Mouse (Mus musculus) skeletal muscle tissue, adult 2 months (tissue): ENCODE data around the gene Sec61a1.

Source experiments
- DNase-seq: peaks from one replicate; pipeline ENCODE4 v3.0.0-alpha.2; 2012; ENCODE audit warnings: low read depth, low spot score

The Sec61a1 gene

GRCm38 (mm10) chr6:88518404-88519263 lies at the start of gene Sec61a1:
Gene Sec61a1 (minus strand): TSS chr6:88518905.
- peak; percentile 94 for DNase-seq

GRCm38 (mm10) chr6:88566676-88567075 lies 48.0 kb upstream of the Sec61a1 start:
- DNase-seq: no peak

DNA sequence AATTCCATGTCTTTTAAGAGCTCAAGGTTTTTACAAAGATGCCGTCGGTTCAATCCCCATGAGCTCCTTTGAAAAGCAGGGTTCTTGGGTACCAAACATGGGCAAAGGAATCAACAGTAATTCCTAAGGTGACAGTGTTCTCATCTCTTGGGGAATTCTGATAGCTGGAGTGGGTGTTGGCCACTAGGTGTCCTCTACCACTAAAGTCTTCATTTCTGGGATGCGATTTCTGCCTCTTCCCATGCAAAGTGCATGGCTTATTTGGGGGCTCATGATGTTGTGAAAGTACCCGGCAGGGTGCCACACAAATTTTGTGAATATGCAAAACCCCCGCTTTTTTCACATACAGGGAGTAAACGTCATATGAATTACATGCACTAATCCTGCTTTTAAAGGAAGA lies 46.3 kb upstream of the Sec61a1 start:
- no peak for DNase-seq

DNA sequence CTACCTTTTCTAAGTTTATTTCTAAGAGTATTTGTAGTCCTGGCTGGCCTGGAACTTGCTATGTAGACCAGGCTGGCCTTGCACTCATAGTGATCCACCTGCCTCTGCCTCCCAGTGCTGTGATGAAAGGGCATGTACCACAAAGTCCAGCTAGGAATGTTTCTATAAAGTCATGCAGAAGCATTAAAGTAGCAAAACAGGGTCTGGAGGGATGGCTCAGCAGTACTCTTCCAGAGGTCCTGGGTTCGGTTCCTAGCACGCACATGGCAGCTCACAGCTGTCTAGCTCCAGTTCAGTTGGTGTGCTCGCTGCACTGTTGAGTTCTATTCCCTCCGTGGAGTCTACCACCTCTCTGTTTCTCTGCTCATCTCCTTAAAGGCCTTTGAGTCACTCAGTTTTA lies 41.5 kb upstream of the Sec61a1 start:
- no peak for DNase-seq

- DNase-seq: peak; percentile 38
Measured at GRCm38 (mm10) chr6:88559688-88560087, 41.0 kb upstream of the Sec61a1 start.

GRCm38 (mm10) chr6:88558076-88558475 lies 39.4 kb upstream of the Sec61a1 start:
- DNase-seq: peak; percentile 91

GRCm38 (mm10) chr6:88557548-88557947 lies 38.8 kb upstream of the Sec61a1 start:
- no peak for DNase-seq

- no peak for DNase-seq
Measured at GRCm38 (mm10) chr6:88549916-88550315, 31.2 kb upstream of the Sec61a1 start.

GRCm38 (mm10) chr6:88549137-88549814 lies 30.6 kb upstream of the Sec61a1 start:
- no peak for DNase-seq

DNA sequence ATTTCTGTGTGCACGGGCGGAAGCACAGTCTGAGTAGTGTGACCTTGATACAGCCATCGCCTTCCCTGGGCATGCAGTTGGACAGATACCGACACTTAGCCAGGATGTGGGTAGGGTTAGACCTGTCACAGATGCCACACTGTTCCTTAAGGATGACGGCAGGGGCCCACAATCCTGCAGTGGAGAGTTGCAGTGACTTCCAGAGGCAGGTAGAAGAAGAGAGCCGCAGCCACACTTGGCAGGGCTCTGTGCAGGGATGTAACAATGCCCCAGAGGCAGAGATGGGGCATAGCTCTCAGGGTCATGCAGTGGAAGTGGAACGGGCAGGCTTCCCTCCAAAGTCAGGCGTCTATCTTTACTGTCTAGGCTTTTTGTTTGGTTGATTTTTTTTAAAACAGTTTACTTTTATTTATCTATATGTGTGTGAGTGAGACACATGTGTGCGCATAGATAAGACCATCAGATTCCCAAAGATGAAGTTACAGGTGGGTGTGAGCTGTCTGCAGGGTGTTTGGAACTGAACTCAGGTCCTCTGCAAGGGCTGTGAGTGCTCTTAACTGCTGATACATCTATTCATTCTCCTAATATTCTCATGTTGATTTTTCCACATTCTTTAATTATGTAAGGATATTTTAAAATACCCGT lies 29.8 kb upstream of the Sec61a1 start:
- DNase-seq: no peak

GRCm38 (mm10) chr6:88545397-88545790 lies 26.7 kb upstream of the Sec61a1 start:
- no peak for DNase-seq

- no peak for DNase-seq
Measured at GRCm38 (mm10) chr6:88544644-88545396, 26.1 kb upstream of the Sec61a1 start.

GRCm38 (mm10) chr6:88544241-88544640 lies 25.5 kb upstream of the Sec61a1 start:
- no peak for DNase-seq

DNA sequence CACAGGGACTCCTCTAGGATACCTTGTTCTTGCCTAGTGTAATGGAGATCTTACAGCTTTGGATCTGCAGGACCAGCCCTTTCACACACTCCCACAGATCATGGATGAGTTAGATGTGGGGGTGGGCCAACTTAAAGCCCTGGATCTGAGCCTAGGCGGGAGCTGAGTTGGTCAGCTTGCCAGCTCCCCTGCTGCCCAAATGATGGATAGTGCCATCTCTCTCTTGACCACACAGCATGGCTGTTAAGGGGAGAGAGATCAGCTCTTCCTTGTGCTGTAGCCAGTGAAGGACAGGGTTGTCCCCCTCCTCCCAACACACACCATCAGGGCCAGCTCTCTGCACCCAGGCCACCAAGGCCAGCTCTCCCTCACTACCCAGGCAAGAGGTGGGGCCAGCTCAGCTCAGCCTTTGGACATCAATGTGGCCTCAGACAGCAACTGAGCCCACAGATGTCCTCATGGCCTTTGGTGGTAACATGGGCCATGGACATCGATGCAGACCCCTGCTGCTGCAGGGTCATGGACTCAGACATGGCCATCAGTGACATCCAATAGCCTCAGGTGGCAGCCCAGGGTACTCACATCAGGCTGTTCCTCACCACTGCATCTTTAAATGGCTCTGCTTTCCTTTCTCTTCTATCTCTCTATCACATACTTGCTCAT lies 21.5 kb upstream of the Sec61a1 start:
- DNase-seq: no peak

GRCm38 (mm10) chr6:88530306-88530705 lies 11.6 kb upstream of the Sec61a1 start:
- no peak for DNase-seq

DNA sequence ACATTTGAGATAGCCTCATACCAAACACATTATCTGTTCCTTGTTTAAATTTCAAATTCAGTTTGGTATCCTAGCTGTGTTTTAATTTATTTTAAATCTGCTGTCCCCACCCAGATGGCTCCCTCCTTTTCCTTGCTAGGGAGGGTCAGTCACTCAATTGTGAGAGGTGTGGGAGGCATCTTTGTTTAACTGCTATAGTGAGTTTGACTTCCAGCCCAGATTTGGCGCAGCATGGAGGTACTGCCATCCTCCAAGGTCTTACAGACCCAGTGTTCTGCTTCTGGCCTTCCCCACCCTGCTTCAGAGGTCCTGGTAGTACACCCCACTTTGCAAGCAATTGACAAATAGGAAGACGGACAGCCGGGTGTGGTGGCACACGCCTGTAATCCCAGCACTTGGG lies 5.4 kb upstream of the Sec61a1 start:
- DNase-seq: no peak

GRCm38 (mm10) chr6:88523451-88523850 lies 4.7 kb upstream of the Sec61a1 start:
- DNase-seq: no peak

DNA sequence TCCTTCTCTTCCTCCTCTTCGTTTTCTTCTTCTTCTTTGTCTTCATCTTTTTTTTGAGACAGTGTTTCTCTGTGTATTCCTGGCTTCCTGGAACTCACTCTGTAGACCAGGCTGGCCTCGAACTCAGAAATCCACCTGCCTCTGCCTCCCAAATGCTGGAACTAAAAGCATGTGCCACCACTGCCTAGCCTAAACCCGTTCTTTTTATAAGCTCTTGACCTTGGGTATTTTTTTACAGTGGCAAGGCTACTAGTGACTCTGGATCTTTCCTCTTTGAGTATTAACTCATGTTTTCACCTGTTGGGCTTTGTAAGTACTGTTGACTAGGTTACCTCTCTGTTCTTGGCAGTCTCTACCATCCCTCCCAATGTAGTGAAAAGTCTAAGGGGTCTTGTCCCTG lies 4.3 kb upstream of the Sec61a1 start:
- no peak for DNase-seq

GRCm38 (mm10) chr6:88522606-88523005 lies 3.9 kb upstream of the Sec61a1 start:
- DNase-seq: no peak

GRCm38 (mm10) chr6:88521821-88522220 lies 3.1 kb upstream of the Sec61a1 start:
- DNase-seq: no peak

GRCm38 (mm10) chr6:88517701-88518403 lies 853 bp downstream of the Sec61a1 start:
- DNase-seq: no peak
